Mouse (Mus musculus) layer of hippocampus, adult 8-10 months (tissue): ENCODE measurements around the gene Gm10722. TPM values are rescaled to one million over a fixed set of nuclear protein-coding genes. Genes with fewer than 3 reads are reported as not detected.
"Not testable (repeated sequence)": the region's sequence is repeated elsewhere in the genome, so short reads cannot be mapped to it uniquely, and the experiment has no call there.

Source experiments
- DNase-seq, 2 experiments: peaks; one replicate each; pipeline ENCODE4 v3.0.0; 2022; ENCODE audit warnings: low spot score in 2 of 2
- total RNA-seq, 4 experiments: library from RNA; stranded (reverse); gene quantifications; 2 replicates each; pipeline ENCODE4 v1.2.4; 2022

The Gm10722 gene
- total RNA-seq = not detected

DNA sequence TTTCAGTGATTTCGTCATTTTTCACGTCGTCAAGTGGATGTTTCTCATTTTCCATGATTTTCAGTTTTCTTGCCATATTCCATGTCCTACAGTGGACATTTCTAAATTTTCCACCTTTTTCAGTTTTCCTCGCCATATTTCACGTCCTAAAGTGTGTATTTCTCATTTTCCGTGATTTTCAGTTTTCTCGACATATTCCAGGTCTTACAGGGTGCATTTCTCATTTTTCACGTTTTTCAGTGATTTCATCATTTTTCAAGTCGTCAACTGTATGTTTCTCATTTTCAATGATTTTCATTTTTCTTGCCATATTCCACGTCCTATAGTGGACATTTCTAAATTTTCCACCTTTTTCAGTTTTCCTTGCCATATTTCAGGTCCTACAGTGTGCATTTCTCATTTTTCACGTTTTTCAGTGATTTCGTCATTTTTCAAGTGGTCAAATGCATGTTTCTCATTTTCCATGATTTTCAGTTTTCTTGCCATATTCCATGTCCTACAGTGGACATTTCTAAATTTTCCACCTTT is at the start of gene Gm10722:
Gene Gm10722 (plus strand): TSS at position 478 of the 528 bp plus-strand sequence.
- DNase-seq = peak; percentile 2 to 7

DNA sequence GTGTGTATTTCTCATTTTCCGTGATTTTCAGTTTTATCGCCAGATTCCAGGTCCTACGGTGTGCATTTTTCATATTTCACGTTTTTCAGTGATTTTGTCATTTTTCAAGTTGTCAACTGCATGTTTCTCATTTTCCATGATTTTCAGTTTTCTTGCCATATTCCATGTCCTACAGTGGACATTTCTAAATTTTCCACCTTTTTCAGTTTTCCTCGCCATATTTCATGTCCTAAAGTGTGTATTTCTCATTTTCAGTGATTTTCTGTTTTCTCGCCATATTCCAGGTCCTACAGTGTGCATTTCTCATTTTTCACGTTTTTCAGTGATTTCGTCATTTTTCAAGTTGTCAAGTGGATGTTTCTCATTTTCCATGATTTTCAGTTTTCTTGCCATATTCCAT is 284 bp downstream of the Gm10722 start:
- peak; percentile 7 to 14 for DNase-seq

DNA sequence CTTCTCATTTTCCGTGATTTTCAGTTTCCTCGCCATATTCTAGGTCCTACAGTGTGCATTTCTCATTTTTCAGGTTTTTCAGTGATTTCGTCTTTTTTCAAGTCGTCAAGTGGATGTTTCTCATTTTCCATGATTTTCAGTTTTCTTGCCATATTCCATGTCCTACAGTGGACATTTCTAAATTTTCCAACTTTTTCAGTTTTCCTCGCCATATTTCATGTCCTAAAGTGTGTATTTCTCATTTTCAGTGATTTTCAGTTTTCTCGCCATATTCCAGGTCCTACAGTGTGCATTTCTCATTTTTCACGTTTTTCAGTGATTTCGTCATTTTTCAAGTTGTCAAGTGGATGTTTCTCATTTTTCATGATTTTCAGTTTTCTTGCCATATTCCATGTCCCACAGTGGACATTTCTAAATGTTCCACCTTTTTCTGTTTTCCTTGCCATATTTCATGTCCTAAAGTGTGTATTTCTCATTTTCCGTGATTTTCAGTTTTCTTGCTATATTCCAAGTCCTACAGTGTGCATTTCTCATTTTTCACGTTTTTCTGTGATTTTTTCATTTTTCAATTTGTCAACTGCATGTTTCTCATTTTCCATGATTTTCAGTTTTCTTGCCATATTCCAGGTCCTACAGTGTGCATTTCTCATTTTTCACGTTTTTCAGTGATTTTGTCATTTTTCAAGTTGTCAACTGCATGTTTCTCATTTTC is 1.4 kb downstream of the Gm10722 start:
- DNase-seq = peak; percentile 97 to 99

DNA sequence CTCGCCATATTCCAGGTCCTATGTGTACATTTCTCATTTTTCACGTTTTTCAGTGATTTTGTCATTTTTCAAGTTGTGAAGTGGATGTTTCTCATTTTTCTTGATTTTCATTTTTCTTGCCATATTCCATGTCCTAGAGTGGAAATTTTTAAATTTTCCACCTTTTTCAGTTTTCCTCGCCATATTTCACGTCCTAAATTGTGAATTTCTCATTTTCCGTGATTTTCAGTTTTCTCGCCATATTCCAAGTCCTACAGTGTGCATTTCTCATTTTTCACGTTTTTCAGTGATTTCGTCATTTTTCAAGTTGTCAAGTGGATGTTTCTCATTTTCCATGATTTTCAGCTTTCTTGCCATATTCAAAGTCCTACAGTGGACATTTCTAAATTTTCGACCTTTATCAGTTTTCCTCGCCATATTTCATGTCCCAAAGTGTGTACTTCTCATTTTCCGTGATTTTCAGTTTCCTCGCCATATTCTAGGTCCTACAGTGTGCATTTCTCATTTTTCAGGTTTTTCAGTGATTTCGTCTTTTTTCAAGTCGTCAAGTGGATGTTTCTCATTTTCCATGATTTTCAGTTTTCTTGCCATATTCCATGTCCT is 2.2 kb downstream of the Gm10722 start, which contains the start of gene Gm11168:
Gene Gm11168 (plus strand): TSS at position 553 of the 603 bp plus-strand sequence.
- DNase-seq = not testable (repeated sequence)

DNA sequence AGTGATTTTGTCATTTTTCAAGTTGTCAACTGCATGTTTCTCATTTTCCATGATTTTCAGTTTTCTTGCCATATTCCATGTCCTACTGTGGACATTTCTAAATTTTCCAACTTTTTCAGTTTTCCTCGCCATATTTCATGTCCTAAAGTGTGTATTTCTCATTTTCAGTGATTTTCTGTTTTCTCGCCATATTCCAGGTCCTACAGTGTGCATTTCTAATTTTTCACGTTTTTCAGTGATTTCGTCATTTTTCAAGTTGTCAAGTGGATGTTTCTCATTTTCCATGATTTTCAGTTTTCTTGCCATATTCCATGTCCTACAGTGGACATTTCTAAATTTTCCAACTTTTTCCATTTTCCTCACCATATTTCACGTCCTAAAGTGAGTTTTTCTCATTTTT is 5.5 kb downstream of the Gm10722 start:
- DNase-seq = not testable (repeated sequence)

DNA sequence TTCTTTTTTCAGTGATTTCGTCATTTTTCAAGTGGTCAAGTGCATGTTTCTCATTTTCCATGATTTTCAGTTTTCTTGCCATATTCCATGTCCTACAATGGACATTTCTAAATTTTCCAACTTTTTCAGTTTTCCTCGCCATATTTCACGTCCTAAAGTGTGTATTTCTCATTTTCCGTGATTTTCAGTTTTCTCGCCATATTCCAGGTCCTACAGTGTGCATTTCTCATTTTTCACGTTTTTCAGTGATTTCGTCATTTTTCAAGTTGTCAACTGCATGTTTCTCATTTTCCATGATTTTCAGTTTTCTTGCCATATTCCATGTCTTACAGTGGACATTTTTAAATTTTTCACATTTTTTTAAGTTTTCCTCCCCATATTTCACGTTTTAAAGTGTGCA is 5.9 kb downstream of the Gm10722 start:
- DNase-seq = peak; percentile 98 to 99

DNA sequence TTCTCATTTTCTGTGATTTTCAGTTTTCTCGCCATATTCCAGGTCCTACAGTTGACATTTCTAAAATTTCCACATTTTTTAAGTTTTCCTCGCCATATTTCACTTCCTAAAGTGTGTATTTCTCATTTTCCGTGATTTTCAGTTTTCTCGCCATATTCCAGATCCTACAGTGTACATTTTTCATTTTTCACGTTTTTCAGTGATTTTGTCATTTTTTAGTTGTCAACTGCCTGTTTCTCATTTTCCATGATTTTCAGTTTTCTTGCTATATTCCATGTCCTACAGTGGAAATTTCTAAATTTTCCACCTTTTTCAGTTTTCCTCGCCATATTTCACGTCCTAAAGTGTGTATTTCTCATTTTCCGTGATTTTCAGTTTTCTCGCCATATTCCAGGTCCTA is 6.5 kb downstream of the Gm10722 start:
- DNase-seq = not testable (repeated sequence)

DNA sequence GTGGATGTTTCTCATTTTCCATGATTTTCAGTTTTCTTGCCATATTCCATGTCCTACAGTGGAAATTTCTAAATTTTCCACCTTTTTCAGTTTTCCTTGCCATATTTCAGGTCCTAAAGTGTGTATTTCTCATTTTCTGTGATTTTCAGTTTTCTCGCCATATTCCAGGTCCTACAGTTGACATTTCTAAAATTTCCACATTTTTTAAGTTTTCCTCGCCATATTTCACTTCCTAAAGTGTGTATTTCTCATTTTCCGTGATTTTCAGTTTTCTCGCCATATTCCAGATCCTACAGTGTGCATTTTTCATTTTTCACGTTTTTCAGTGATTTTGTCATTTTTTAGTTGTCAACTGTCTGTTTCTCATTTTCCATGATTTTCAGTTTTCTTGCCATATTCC is 8.6 kb downstream of the Gm10722 start:
- not testable (repeated sequence) for DNase-seq

DNA sequence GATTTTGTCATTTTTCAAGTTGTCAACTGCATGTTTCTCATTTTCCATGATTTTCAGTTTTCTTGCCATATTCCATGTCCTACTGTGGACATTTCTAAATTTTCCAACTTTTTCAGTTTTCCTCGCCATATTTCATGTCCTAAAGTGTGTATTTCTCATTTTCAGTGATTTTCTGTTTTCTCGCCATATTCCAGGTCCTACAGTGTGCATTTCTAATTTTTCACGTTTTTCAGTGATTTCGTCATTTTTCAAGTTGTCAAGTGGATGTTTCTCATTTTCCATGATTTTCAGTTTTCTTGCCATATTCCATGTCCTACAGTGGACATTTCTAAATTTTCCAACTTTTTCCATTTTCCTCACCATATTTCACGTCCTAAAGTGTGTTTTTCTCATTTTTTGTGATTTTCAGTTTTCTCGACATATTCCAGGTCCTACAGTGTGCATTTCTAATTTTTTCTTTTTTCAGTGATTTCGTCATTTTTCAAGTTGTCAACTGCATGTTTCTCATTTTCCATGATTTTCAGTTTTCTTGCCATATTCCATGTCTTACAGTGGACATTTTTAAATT is 11.4 kb downstream of the Gm10722 start:
- DNase-seq = not testable (repeated sequence)

DNA sequence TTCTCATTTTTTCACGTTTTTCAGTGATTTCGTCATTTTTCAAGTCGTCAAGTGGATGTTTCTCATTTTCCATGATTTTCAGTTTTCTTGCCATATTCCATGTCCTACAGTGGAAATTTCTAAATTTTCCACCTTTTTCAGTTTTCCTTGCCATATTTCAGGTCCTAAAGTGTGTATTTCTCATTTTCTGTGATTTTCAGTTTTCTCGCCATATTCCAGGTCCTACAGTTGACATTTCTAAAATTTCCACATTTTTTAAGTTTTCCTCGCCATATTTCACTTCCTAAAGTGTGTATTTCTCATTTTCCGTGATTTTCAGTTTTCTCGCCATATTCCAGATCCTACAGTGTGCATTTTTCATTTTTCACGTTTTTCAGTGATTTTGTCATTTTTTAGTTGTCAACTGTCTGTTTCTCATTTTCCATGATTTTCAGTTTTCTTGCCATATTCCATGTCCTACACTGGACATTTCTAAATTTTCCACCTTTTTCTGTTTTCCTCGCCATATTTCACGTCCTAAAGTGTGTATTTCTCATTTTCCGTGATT is 12.1 kb downstream of the Gm10722 start, which contains the start of gene Gm10721:
Gene Gm10721 (plus strand): TSS at position 408 of the 547 bp plus-strand sequence.
- DNase-seq = not testable (repeated sequence)

DNA sequence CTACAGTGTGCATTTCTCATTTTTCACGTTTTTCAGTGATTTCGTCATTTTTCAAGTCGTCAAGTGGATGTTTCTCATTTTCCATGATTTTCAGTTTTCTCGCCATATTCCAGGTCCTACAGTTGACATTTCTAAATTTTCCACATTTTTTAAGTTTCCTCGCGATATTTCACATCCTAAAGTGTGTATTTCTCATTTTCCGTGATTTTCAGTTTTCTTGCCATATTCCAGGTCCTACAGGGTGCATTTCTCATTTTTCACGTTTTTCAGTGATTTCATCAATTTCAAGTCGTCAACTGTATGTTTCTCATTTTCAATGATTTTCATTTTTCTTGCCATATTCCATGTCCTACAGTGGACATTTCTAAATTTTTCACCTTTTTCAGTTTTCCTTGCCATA is 14.6 kb downstream of the Gm10722 start, which contains the start of gene Gm10720:
Gene Gm10720 (plus strand): TSS at position 301 of the 400 bp plus-strand sequence.
- DNase-seq = not testable (repeated sequence)

DNA sequence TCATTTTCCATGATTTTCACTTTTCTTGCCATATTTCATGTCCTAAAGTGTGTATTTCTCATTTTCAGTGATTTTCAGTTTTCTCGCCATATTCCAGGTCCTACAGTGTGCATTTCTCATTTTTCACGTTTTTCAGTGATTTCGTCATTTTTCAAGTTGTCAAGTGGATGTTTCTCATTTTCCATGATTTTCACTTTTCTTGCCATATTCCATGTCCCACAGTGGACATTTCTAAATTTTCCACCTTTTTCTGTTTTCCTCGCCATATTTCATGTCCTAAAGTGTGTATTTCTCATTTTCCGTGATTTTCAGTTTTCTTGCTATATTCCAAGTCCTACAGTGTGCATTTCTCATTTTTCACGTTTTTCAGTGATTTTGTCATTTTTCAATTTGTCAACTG is 15.2 kb downstream of the Gm10722 start:
- not testable (repeated sequence) for DNase-seq

DNA sequence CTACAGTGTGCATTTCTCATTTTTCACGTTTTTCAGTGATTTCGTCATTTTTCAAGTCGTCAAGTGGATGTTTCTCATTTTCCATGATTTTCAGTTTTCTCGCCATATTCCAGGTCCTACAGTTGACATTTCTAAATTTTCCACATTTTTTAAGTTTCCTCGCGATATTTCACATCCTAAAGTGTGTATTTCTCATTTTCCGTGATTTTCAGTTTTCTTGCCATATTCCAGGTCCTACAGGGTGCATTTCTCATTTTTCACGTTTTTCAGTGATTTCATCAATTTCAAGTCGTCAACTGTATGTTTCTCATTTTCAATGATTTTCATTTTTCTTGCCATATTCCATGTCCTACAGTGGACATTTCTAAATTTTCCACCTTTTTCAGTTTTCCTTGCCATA is 16.4 kb downstream of the Gm10722 start, which contains the start of gene Gm10719:
Gene Gm10719 (plus strand): TSS at position 301 of the 400 bp plus-strand sequence.
- DNase-seq = not testable (repeated sequence)

DNA sequence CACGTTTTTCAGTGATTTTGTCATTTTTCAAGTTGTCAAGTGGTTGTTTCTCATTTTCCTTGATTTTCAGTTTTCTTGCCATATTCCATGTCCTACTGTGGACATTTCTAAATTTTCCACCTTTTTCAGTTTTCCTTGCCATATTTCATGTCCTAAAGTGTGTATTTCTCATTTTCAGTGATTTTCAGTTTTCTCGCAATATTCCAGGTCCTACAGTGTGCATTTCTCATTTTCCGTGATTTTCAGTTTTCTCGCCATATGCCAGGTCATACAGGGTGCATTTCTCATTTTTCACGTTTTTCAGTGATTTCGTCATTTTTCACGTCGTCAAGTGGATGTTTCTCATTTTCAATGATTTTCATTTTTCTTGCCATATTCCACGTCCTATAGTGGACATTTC is 18.2 kb downstream of the Gm10722 start:
- peak in 1 of 2 experiments; percentile 98 for DNase-seq

DNA sequence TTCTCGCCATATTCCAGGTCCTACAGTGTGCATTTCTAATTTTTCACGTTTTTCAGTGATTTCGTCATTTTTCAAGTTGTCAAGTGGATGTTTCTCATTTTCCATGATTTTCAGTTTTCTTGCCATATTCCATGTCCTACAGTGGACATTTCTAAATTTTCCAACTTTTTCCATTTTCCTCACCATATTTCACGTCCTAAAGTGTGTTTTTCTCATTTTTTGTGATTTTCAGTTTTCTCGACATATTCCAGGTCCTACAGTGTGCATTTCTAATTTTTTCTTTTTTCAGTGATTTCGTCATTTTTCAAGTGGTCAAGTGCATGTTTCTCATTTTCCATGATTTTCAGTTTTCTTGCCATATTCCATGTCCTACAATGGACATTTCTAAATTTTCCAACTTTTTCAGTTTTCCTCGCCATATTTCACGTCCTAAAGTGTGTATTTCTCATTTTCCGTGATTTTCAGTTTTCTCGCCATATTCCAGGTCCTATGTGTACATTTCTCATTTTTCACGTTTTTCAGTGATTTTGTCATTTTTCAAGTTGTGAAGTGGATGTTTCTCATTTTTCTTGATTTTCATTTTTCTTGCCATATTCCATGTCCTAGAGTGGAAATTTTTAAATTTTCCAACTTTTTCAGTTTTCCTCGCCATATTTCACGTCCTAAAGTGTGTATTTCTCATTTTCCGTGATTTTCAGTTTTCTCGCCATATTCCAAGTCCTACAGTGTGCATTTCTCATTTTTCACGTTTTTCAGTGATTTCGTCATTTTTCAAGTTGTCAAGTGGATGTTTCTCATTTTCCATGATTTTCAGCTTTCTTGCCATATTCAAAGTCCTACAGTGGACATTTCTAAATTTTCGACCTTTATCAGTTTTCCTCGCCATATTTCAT is 19.4 kb downstream of the Gm10722 start:
- DNase-seq = peak; percentile 35 to 62

DNA sequence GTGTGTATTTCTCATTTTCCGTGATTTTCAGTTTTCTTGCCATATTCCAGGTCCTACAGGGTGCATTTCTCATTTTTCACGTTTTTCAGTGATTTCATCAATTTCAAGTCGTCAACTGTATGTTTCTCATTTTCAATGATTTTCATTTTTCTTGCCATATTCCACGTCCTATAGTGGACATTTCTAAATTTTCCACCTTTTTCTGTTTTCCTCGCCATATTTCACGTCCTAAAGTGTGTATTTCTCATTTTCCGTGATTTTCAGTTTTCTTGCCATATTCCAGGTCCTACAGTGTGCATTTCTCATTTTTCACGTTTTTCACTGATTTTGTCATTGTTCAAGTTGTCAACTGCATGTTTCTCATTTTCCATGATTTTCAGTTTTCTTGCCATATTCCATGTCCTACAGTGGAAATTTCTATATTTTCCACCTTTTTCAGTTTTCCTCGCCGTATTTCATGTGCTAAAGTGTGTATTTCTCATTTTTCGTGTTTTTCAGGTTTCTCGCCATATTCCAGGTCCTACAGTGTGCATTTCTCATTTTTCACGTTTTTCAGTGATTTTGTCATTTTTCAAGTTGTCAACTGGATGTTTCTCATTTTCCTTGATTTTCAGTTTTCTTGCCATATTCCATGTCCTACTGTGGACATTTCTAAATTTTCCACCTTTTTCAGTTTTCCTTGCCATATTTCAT is 21.7 kb downstream of the Gm10722 start:
- DNase-seq = peak; percentile 67 to 80

DNA sequence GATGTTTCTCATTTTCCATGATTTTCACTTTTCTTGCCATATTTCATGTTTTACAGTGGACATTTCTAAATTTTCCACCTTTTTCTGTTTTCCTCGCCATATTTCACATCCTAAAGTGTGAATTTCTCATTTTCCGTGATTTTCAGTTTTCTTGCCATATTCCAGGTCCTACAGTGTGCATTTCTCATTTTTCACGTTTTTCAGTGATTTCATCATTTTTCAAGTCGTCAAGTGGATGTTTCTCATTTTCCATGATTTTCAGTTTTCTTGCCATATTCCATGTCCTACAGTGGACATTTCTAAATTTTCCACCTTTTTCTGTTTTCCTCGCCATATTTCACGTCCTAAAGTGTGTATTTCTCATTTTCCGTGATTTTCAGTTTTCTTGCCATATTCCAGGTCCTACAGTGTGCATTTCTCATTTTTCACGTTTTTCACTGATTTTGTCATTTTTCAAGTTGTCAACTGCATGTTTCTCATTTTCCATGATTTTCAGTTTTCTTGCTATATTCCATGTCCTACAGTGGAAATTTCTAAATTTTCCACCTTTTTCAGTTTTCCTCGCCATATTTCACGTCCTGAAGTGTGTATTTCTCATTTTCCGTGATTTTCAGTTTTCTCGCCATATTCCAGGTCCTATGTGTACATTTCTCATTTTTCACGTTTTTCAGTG is 22.7 kb downstream of the Gm10722 start, which contains the start of gene Gm10718:
Gene Gm10718 (plus strand): TSS at position 236 of the 673 bp plus-strand sequence.
- DNase-seq = peak; percentile 20 to 37

DNA sequence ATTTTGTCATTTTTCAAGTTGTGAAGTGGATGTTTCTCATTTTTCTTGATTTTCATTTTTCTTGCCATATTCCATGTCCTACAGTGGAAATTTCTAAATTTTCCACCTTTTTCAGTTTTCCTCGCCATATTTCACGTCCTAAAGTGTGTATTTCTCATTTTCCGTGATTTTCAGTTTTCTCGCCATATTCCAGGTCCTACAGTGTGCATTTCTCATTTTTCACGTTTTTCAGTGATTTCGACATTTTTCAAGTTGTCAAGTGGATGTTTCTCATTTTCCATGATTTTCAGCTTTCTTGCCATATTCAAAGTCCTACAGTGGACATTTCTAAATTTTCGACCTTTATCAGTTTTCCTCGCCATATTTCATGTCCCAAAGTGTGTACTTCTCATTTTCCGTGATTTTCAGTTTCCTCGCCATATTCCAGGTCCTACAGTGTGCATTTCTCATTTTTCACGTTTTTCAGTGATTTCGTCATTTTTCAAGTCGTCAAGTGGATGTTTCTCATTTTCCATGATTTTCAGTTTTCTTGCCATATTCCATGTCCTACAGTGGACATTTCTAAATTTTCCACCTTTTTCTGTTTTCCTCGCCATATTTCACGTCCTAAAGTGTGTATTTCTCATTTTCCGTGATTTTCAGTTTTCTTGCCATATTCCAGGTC is 23.4 kb downstream of the Gm10722 start:
- peak; percentile 99 to 100 for DNase-seq
